Mouse (Mus musculus) midbrain, embryonic 13.5 days (tissue): ENCODE measurements around the gene Galc. TPM values are rescaled to one million over a fixed set of nuclear protein-coding genes. Genes with fewer than 3 reads are reported as not detected.
"Not testable (repeated sequence)": the region's sequence is repeated elsewhere in the genome, so short reads cannot be mapped to it uniquely, and the experiment has no call there.

ENCODE experiments used
- ATAC-seq: fragments of 200-750 bp; cut with Nextera tagmentation; 2 replicates; pipeline ENCODE4 v1.8.0; 2017; ENCODE audit warnings: mild to moderate bottlenecking, moderate TSS enrichment, moderate library complexity
- H3K27ac ChIP-seq: fragments of 300-500 bp; sonication (generic); 2 replicates; pipeline ENCODE4 v1.5.1; 2015; ENCODE audit warnings: inconsistent platforms, mild to moderate bottlenecking, moderate library complexity
- H3K27me3 ChIP-seq: fragments of 300-500 bp; sonication (generic); 2 replicates; pipeline ENCODE4 v1.6.1; 2015; ENCODE audit warnings: mild to moderate bottlenecking, inconsistent platforms
- H3K36me3 ChIP-seq: fragments of 300-500 bp; sonication (generic); 2 replicates; pipeline ENCODE4 v1.6.1; 2015; ENCODE audit warnings: mild to moderate bottlenecking, inconsistent platforms
- H3K4me1 ChIP-seq: fragments of 300-500 bp; sonication (generic); replicated peaks from 2 replicates; pipeline ENCODE4 v1.6.1; 2015; ENCODE audit warnings: inconsistent platforms
- H3K4me2 ChIP-seq: fragments of 300-500 bp; sonication (generic); replicated peaks from 2 replicates; pipeline ENCODE4 v1.6.1; 2015; ENCODE audit warnings: moderate library complexity, mild to moderate bottlenecking, inconsistent platforms
- H3K4me3 ChIP-seq: fragments of 300-500 bp; sonication (generic); replicated peaks from 2 replicates; pipeline ENCODE4 v1.5.1; 2015; ENCODE audit warnings: mild to moderate bottlenecking, inconsistent platforms
- H3K9ac ChIP-seq: fragments of 300-500 bp; sonication (generic); replicated peaks from 2 replicates; pipeline ENCODE4 v1.6.1; 2015; ENCODE audit warnings: mild to moderate bottlenecking, inconsistent platforms
- H3K9me3 ChIP-seq: fragments of 300-500 bp; sonication (generic); 2 replicates; pipeline ENCODE4 v1.6.1; 2016; ENCODE audit warnings: mild to moderate bottlenecking, inconsistent platforms
- WGBS: fragments of 180-500 bp; shearing (Covaris S2); methylation state at CpG from one replicate; pipeline ENCODE4 v1.1.7; 2015; 5-methylcytosine and 5-hydroxymethylcytosine counted together
- polyA plus RNA-seq: library from polyadenylated mRNA; unstranded; fragments of >200 nt; fragmentation: Nextera tagmentation; extraction: Ambion mirVana; gene quantifications from 2 replicates; pipeline ENCODE4 v1.2.1, GENCODE M21; 2015

The Galc gene
- polyA plus RNA-seq, 1 experiment from 2014 or later = 11.6 TPM

GRCm38 (mm10) chr12:98246835-98247234 lies 12.4 kb downstream of the Galc start:
- no peaks in the 10 kb centered on the region for H3K27me3 ChIP-seq
- no peak overlapping the region for H3K27ac ChIP-seq
- ATAC-seq = no peak
- 89% methylated on average over 4 of the region's 4 CpGs for WGBS
- H3K9me3 ChIP-seq = no peaks in the 10 kb centered on the region
- no peak overlapping the region for H3K4me2 ChIP-seq
- no peaks in the 10 kb centered on the region for H3K4me1 ChIP-seq
- H3K4me3 ChIP-seq = no peak overlapping the region
- H3K36me3 ChIP-seq = peaks cover 12% of the 10 kb centered on the region
- H3K9ac ChIP-seq = no peak overlapping the region

GRCm38 (mm10) chr12:98244865-98245264 lies 14.4 kb downstream of the Galc start:
- Histone ChIP-seq H3K4me3 (no peak overlapping the region), H3K4me2 (no peak overlapping the region), H3K27ac (no peak overlapping the region), H3K9ac (no peak overlapping the region), H3K4me1 (no peaks in the 10 kb centered on the region), H3K9me3 (no peaks in the 10 kb centered on the region), H3K36me3 (peaks cover 5% of the 10 kb centered on the region; the same call in 1 of the 2 replicates), H3K27me3 (no peaks in the 10 kb centered on the region)
- 94% methylated on average over 5 of the region's 5 CpGs for WGBS
- no peak for ATAC-seq

- no peak overlapping the region for H3K9ac ChIP-seq
These were observed 15.1 kb downstream of the Galc start for GRCm38 (mm10) chr12:98244161-98244560.

GRCm38 (mm10) chr12:98238478-98238877 lies 20.8 kb downstream of the Galc start:
- H3K4me3 ChIP-seq, H3K9ac ChIP-seq, H3K4me2 ChIP-seq, H3K27me3 ChIP-seq, H3K36me3 ChIP-seq, H3K27ac ChIP-seq, ATAC-seq, H3K9me3 ChIP-seq, H3K4me1 ChIP-seq: not testable (repeated sequence)
- 94% methylated on average over 6 of the region's 6 CpGs for WGBS

More at GRCm38 (mm10) chr12:98244161-98244560, 15.1 kb downstream of the Galc start:
- WGBS = 90% methylated on average over 4 of the region's 4 CpGs
- no peak overlapping the region for H3K27ac ChIP-seq
- H3K4me2 ChIP-seq = no peak overlapping the region
- no peak for ATAC-seq
- no peaks in the 10 kb centered on the region for H3K9me3 ChIP-seq
- H3K4me3 ChIP-seq = no peak overlapping the region
- no peaks in the 10 kb centered on the region for H3K4me1 ChIP-seq
- H3K36me3 ChIP-seq = peaks cover 5% of the 10 kb centered on the region; the same call in 1 of the 2 replicates
- no peaks in the 10 kb centered on the region for H3K27me3 ChIP-seq

GRCm38 (mm10) chr12:98227037-98227436 lies 32.2 kb downstream of the Galc start:
- no peak for ATAC-seq
- Histone ChIP-seq H3K36me3 (peaks cover 13% of the 10 kb centered on the region), H3K4me1 (no peaks in the 10 kb centered on the region), H3K27ac (no peak overlapping the region), H3K4me2 (no peak overlapping the region), H3K9me3 (no peaks in the 10 kb centered on the region), H3K27me3 (no peaks in the 10 kb centered on the region), H3K9ac (no peak overlapping the region), H3K4me3 (no peak overlapping the region)
- WGBS = 95% methylated on average over 2 of the region's 2 CpGs

- ATAC-seq = no peak
- Histone ChIP-seq H3K36me3 (peaks cover 12% of the 10 kb centered on the region), H3K4me3 (no peak overlapping the region), H3K4me1 (no peaks in the 10 kb centered on the region), H3K4me2 (no peak overlapping the region), H3K9ac (no peak overlapping the region), H3K27ac (no peak overlapping the region), H3K27me3 (no peaks in the 10 kb centered on the region), H3K9me3 (no peaks in the 10 kb centered on the region)
- 92% methylated on average over 5 of the region's 5 CpGs for WGBS
These were observed 36.0 kb downstream of the Galc start for GRCm38 (mm10) chr12:98223286-98223685.

- Histone ChIP-seq H3K27ac (peak overlapping the region; percentile 35; the same call in 1 of the 2 replicates), H3K4me1 (peaks cover 11% of the 10 kb centered on the region; the same call in 1 of the 2 replicates), H3K4me2 (no peak overlapping the region), H3K9ac (no peak overlapping the region), H3K4me3 (no peak overlapping the region), H3K27me3 (no peaks in the 10 kb centered on the region), H3K36me3 (no peaks in the 10 kb centered on the region), H3K9me3 (no peaks in the 10 kb centered on the region)
- 76% methylated on average over 11 of the region's 11 CpGs for WGBS
- ATAC-seq = 0 out of 2 replicates have a peak, but pooled peaks have one; percentile 12
These were observed 42.8 kb downstream of the Galc start for GRCm38 (mm10) chr12:98216432-98216831.

GRCm38 (mm10) chr12:98215512-98215911 lies 43.7 kb downstream of the Galc start:
- Histone ChIP-seq H3K9me3 (no peaks in the 10 kb centered on the region), H3K27ac (no peak overlapping the region), H3K27me3 (no peaks in the 10 kb centered on the region), H3K36me3 (no peaks in the 10 kb centered on the region), H3K9ac (no peak overlapping the region), H3K4me2 (no peak overlapping the region), H3K4me3 (no peak overlapping the region), H3K4me1 (peaks cover 11% of the 10 kb centered on the region; the same call in 1 of the 2 replicates)
- 63% methylated on average over 6 of the region's 6 CpGs for WGBS
- ATAC-seq = no peak

- no peak overlapping the region for H3K27ac ChIP-seq
- no peak overlapping the region for H3K4me3 ChIP-seq
- no peaks in the 10 kb centered on the region for H3K36me3 ChIP-seq
- ATAC-seq = no peak
- no peak overlapping the region for H3K9ac ChIP-seq
- no peaks in the 10 kb centered on the region for H3K27me3 ChIP-seq
- H3K9me3 ChIP-seq = no peaks in the 10 kb centered on the region
- 86% methylated on average over 14 of the region's 14 CpGs for WGBS
- peaks cover 11% of the 10 kb centered on the region; the same call in 1 of the 2 replicates for H3K4me1 ChIP-seq
- no peak overlapping the region for H3K4me2 ChIP-seq
These were observed 45.1 kb downstream of the Galc start for GRCm38 (mm10) chr12:98214191-98214590.

GRCm38 (mm10) chr12:98213791-98214190 lies 45.5 kb downstream of the Galc start:
- Histone ChIP-seq H3K4me3 (no peak overlapping the region), H3K27ac (no peak overlapping the region), H3K9ac (no peak overlapping the region), H3K4me2 (no peak overlapping the region), H3K27me3 (no peaks in the 10 kb centered on the region), H3K9me3 (no peaks in the 10 kb centered on the region), H3K4me1 (peaks cover 11% of the 10 kb centered on the region; the same call in 1 of the 2 replicates), H3K36me3 (no peaks in the 10 kb centered on the region)
- WGBS = 94% methylated on average over 7 of the region's 7 CpGs
- no peak for ATAC-seq

GRCm38 (mm10) chr12:98213332-98213731 lies 45.9 kb downstream of the Galc start:
- no peak overlapping the region for H3K27ac ChIP-seq
- H3K4me2 ChIP-seq = no peak overlapping the region
- H3K9me3 ChIP-seq = no peaks in the 10 kb centered on the region
- no peaks in the 10 kb centered on the region for H3K27me3 ChIP-seq
- no peak overlapping the region for H3K9ac ChIP-seq
- 87% methylated on average over 7 of the region's 7 CpGs for WGBS
- no peak overlapping the region for H3K4me3 ChIP-seq
- peaks cover 11% of the 10 kb centered on the region; the same call in 1 of the 2 replicates for H3K4me1 ChIP-seq
- ATAC-seq = no peak
- no peaks in the 10 kb centered on the region for H3K36me3 ChIP-seq

GRCm38 (mm10) chr12:98212457-98213175 lies 46.6 kb downstream of the Galc start:
- WGBS = 90% methylated on average over 13 of the region's 13 CpGs
- H3K27me3 ChIP-seq = no peaks in the 10 kb centered on the region
- H3K4me1 ChIP-seq = peaks cover 11% of the 10 kb centered on the region; the same call in 1 of the 2 replicates
- ATAC-seq = peak; percentile 73
- no peak overlapping the region for H3K27ac ChIP-seq
- H3K4me3 ChIP-seq = no peak overlapping the region
- no peaks in the 10 kb centered on the region for H3K9me3 ChIP-seq
- H3K36me3 ChIP-seq = no peaks in the 10 kb centered on the region
- no peak overlapping the region for H3K9ac ChIP-seq
- H3K4me2 ChIP-seq = no peak overlapping the region
